Mouse (Mus musculus) hindbrain, embryonic 16.5 days (tissue): ENCODE measurements at regions not wholly inside any gene's neighbourhood (a gene's known extent, or its start where the extent isn't known, plus 50 kb on each side); places are given as distances from the start of the nearest gene placed in this dataset.

Experiments used
- ATAC-seq: fragments of 200-750 bp; cut with Nextera tagmentation; 2 replicates; pipeline ENCODE4 v1.8.0; 2017; ENCODE audit warnings: moderate TSS enrichment, moderate library complexity
- H3K27ac ChIP-seq: fragments of 300-500 bp; sonication (generic); 2 replicates; pipeline ENCODE4 v1.5.1; 2014; ENCODE audit warnings: low read depth, mild to moderate bottlenecking, control low read depth, low read length, moderate library complexity
- H3K27me3 ChIP-seq: fragments of 300-500 bp; sonication (generic); replicated peaks from 2 replicates; pipeline ENCODE4 v1.6.1; 2014; ENCODE audit warnings: low read length; ENCODE audit not compliant: control insufficient read depth, insufficient read depth
- H3K36me3 ChIP-seq: fragments of 300-500 bp; sonication (generic); 2 replicates; pipeline ENCODE4 v1.6.1; 2014; ENCODE audit warnings: mild to moderate bottlenecking, low read length, moderate library complexity, mixed read lengths; ENCODE audit not compliant: control insufficient read depth, insufficient read depth
- H3K4me1 ChIP-seq: fragments of 300-500 bp; sonication (generic); 2 replicates; pipeline ENCODE4 v1.6.1; 2014; ENCODE audit warnings: low read depth, low read length; ENCODE audit not compliant: control insufficient read depth, insufficient read depth
- H3K4me2 ChIP-seq: fragments of 300-500 bp; sonication (generic); 2 replicates; pipeline ENCODE4 v1.6.1; 2014; ENCODE audit warnings: mild to moderate bottlenecking, low read length, control low read depth, moderate library complexity
- H3K4me3 ChIP-seq: fragments of 300-500 bp; sonication (generic); 2 replicates; pipeline ENCODE4 v1.5.1; 2014; ENCODE audit warnings: mild to moderate bottlenecking, low read length, control low read depth, moderate library complexity
- H3K9ac ChIP-seq: fragments of 300-500 bp; sonication (generic); 2 replicates; pipeline ENCODE4 v1.6.1; 2014; ENCODE audit warnings: low read depth, mild to moderate bottlenecking, control low read depth, low read length, moderate library complexity
- H3K9me3 ChIP-seq: fragments of 300-500 bp; sonication (generic); 2 replicates; pipeline ENCODE4 v1.6.1; 2014; ENCODE audit warnings: mild to moderate bottlenecking, low read length, moderate library complexity; ENCODE audit not compliant: control insufficient read depth
- WGBS: fragments of 180-500 bp; shearing (Covaris S2); extraction: QIAGEN DNeasy Blood & Tissue Kit; methylation state at CpG from one replicate; pipeline ENCODE4 v1.1.7; 2014; 5-methylcytosine and 5-hydroxymethylcytosine counted together

DNA sequence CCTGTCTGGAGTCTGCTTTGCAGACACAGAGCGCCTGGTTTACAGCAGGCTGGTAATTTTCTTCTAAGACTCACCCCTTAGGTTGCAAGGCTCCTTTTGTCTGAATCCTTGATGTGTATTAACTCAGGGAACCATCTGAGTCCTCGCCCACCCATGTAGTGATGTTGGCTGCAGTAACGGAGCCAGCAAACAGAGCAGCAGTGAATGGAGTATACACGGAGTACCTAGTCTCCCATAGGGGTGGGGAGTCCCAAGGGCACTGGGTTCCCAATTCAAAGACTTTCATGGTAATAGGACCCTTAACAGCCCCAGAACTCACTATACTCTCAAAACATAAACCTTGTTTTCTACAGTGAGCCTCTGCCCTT is 171.6 kb upstream of the Cadm1 start:
- ATAC-seq = no peak
- 35% methylated on average over 4 of the region's 4 CpGs for WGBS
- H3K4me1 ChIP-seq = peaks cover 26% of the 10 kb centered on the region
- no peak overlapping the region for H3K9ac ChIP-seq
- no peaks in the 10 kb centered on the region for H3K36me3 ChIP-seq
- H3K27me3 ChIP-seq = 0 out of 2 replicates have a peak, but pooled peaks cover 2% of the 10 kb centered on the region
- H3K4me3 ChIP-seq = no peak overlapping the region
- no peak overlapping the region for H3K27ac ChIP-seq
- H3K4me2 ChIP-seq = no peak overlapping the region; the same call in 1 of the 2 replicates
- no peaks in the 10 kb centered on the region for H3K9me3 ChIP-seq

GRCm38 (mm10) chr9:47363086-47363485 is 166.9 kb upstream of the Cadm1 start:
- H3K9me3 ChIP-seq = no peaks in the 10 kb centered on the region
- H3K27me3 ChIP-seq = 0 out of 2 replicates have a peak, but pooled peaks cover 5% of the 10 kb centered on the region
- ATAC-seq = no peak
- H3K36me3 ChIP-seq = no peaks in the 10 kb centered on the region
- H3K9ac ChIP-seq = no peak overlapping the region
- H3K27ac ChIP-seq = no peak overlapping the region
- peaks cover 25% of the 10 kb centered on the region for H3K4me1 ChIP-seq
- H3K4me2 ChIP-seq = no peak overlapping the region
- 9% methylated on average over 11 of the region's 11 CpGs for WGBS
- no peak overlapping the region for H3K4me3 ChIP-seq

DNA sequence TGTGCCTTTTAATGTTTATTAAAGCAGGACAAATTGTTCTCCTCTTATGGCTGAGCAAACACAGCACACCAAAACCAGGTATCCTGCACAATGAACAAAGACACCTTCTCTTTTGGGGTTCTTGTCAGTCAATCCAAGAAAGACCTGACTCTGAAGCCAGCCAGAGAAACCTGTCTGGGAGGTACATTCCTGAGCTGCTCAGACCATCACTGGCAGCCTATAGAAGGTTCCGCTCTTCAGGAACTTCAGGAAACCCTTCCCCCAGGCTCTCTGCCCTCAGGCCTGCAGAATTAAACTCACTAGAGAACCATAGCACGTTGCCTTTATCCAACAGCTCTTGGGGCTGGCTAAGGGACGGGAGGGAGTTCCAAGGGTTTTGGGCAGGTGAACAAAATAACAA is 165.2 kb upstream of the Cadm1 start:
- peaks cover 23% of the 10 kb centered on the region for H3K4me1 ChIP-seq
- no peaks in the 10 kb centered on the region for H3K9me3 ChIP-seq
- no peak overlapping the region for H3K4me3 ChIP-seq
- H3K4me2 ChIP-seq = no peak overlapping the region
- H3K9ac ChIP-seq = no peak overlapping the region
- H3K27me3 ChIP-seq = 0 out of 2 replicates have a peak, but pooled peaks cover 5% of the 10 kb centered on the region
- 78% methylated on average over 3 of the region's 3 CpGs for WGBS
- no peak overlapping the region for H3K27ac ChIP-seq
- H3K36me3 ChIP-seq = no peaks in the 10 kb centered on the region
- ATAC-seq = no peak

DNA sequence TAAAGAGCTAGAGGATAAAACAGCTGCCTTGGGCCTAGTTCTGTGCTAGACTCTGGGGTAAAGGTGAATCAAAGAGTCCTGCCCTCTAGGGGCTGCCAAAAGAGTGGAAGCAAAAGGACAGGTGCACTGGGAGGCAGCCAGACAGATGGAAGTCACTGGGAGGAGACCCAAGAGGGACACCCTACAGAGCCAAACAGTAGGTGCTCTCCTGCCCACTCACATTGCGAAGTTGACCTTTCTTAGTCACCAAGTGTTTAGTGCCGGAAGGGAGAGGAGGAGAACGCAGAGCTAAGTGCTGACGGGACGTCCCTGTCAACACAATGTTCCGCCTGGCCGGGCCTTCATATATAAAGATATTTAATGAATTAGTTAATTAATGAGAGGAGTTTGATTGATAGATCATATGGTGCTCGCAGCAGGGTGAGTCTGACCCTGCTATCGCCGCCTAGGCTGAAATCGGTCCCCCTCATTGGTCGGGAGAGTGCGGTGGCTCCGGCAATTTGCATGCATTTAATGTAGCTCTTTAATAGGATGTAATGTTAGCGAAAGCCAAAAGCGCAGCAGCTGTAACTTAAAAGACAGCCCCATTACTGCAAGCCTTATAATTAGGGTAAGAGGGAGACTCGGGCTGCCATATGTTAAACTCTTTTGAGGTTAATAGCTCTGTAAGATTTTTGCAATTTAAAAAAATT is 162.6 kb upstream of the Cadm1 start:
- Histone ChIP-seq H3K4me2 (peak overlapping the region; percentile 63), H3K9me3 (no peaks in the 10 kb centered on the region), H3K27me3 (0 out of 2 replicates have a peak, but pooled peaks cover 4% of the 10 kb centered on the region), H3K4me1 (peaks cover 23% of the 10 kb centered on the region), H3K36me3 (no peaks in the 10 kb centered on the region), H3K9ac (0 out of 2 replicates have a peak overlapping the region, but pooled peaks have one; percentile 7), H3K27ac (no peak overlapping the region), H3K4me3 (peak overlapping the region; percentile 34)
- ATAC-seq = peak; percentile 45; the same call in 1 of the 2 replicates
- WGBS = 10% methylated on average over 17 of the region's 17 CpGs

DNA sequence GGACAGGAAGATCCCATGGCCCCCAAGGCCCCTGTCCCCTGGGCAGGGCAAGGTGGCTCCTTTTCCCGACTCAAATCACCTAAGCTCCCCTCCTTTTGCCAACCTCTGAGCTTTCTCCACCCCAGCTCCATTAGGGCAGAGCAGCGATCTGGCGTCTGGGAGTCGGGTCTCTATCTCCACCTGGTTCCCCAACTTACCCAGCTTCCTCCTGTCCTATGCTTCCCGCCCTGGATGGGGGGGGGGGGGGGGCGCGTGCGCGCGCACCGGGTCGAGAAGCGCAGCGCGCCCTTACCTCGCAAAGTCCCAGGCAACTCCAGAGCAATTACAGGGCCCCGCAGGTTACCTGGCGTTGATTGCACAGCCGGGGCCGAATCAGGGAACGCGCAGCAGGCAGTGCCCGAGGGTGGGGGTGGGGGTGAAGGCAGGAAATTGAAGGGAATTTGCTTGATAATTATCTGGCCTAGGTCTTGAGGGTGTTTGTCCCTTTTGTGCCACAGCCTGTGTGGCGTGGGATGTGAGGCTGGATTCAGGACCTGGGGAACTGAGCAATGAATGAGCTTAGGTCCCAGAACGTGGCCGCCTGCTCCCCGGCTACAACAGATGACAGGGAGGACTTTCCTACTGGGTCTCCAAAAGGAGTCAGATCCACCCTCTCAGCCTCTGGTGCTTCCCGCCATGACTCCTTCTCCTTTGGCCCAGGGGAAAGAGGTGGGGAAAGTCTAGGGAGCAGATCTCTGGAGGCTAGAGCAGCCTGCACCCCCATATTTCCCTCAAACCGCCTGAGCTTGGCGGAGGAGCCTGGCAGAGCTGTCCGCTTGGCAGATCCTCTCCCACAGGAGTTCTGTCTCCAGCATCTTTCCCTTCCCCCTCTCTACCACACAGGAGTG is 161.7 kb upstream of the Cadm1 start:
- 5% methylated on average over 31 of the region's 31 CpGs for WGBS
- no peak overlapping the region; the same call in 1 of the 2 replicates for H3K27ac ChIP-seq
- peak overlapping the region; percentile 33; the same call in 1 of the 2 replicates for H3K9ac ChIP-seq

GRCm38 (mm10) chr9:47372296-47372695 is 157.7 kb upstream of the Cadm1 start:
- Histone ChIP-seq H3K4me1 (peaks cover 14% of the 10 kb centered on the region), H3K9me3 (no peaks in the 10 kb centered on the region), H3K9ac (no peak overlapping the region), H3K4me3 (no peak overlapping the region), H3K27me3 (0 out of 2 replicates have a peak, but pooled peaks cover under 1% of the 10 kb centered on the region), H3K36me3 (no peaks in the 10 kb centered on the region), H3K4me2 (no peak overlapping the region), H3K27ac (no peak overlapping the region)
- no peak for ATAC-seq
- WGBS = 79% methylated on average over 7 of the region's 7 CpGs

More for the DNA sequence above, 161.7 kb upstream of the Cadm1 start:
- peak overlapping the region; percentile 63 for H3K4me2 ChIP-seq
- no peaks in the 10 kb centered on the region for H3K9me3 ChIP-seq
- H3K36me3 ChIP-seq = no peaks in the 10 kb centered on the region
- ATAC-seq = peak; percentile 50
- H3K4me3 ChIP-seq = peak overlapping the region; percentile 34
- H3K27me3 ChIP-seq = 0 out of 2 replicates have a peak, but pooled peaks cover 4% of the 10 kb centered on the region
- peaks cover 15% of the 10 kb centered on the region for H3K4me1 ChIP-seq

DNA sequence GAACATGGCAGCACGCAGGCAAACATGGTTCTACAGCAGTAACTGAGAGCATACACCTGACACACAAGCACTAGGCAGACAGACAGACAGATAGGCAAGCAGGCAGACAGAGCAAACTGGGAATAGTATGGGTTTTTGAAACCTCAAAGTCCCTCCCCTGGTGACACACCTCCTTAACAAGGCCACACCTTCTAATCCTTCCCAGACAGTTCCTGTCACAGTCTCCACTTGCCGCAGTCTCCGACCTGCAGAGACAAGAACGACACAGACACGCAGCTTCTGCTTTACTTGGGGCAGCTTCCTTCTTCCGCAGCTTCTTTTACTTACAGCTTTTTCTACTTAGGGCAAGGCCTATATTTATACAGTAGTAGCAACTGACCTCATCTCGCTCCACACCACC is 155.9 kb upstream of the Cadm1 start:
- ATAC-seq = no peak
- Histone ChIP-seq H3K9me3 (no peaks in the 10 kb centered on the region), H3K27ac (no peak overlapping the region), H3K36me3 (no peaks in the 10 kb centered on the region), H3K4me1 (no peaks in the 10 kb centered on the region), H3K9ac (no peak overlapping the region), H3K27me3 (no peaks in the 10 kb centered on the region), H3K4me3 (no peak overlapping the region), H3K4me2 (no peak overlapping the region)
- WGBS = 97% methylated on average over 7 of the region's 7 CpGs

GRCm38 (mm10) chr9:47376645-47377044 is 153.3 kb upstream of the Cadm1 start:
- Histone ChIP-seq H3K27ac (no peak overlapping the region), H3K4me1 (no peaks in the 10 kb centered on the region; the same call in 1 of the 2 replicates), H3K36me3 (no peaks in the 10 kb centered on the region), H3K9ac (no peak overlapping the region), H3K27me3 (no peaks in the 10 kb centered on the region), H3K4me2 (no peak overlapping the region), H3K4me3 (no peak overlapping the region), H3K9me3 (no peaks in the 10 kb centered on the region)
- no peak for ATAC-seq
- WGBS = 90% methylated on average over 1 of the region's 1 CpGs

- Histone ChIP-seq H3K27ac (no peak overlapping the region), H3K36me3 (no peaks in the 10 kb centered on the region), H3K4me1 (no peaks in the 10 kb centered on the region; the same call in 1 of the 2 replicates), H3K4me3 (no peak overlapping the region), H3K4me2 (no peak overlapping the region), H3K9ac (no peak overlapping the region), H3K9me3 (no peaks in the 10 kb centered on the region), H3K27me3 (no peaks in the 10 kb centered on the region)
- 81% methylated on average over 5 of the region's 5 CpGs for WGBS
- no peak for ATAC-seq
Measured at GRCm38 (mm10) chr9:47378541-47378940, 151.4 kb upstream of the Cadm1 start.
